Mouse (Mus musculus): ENCODE results near the gene Arl4c.

Arl4c gene

DNA sequence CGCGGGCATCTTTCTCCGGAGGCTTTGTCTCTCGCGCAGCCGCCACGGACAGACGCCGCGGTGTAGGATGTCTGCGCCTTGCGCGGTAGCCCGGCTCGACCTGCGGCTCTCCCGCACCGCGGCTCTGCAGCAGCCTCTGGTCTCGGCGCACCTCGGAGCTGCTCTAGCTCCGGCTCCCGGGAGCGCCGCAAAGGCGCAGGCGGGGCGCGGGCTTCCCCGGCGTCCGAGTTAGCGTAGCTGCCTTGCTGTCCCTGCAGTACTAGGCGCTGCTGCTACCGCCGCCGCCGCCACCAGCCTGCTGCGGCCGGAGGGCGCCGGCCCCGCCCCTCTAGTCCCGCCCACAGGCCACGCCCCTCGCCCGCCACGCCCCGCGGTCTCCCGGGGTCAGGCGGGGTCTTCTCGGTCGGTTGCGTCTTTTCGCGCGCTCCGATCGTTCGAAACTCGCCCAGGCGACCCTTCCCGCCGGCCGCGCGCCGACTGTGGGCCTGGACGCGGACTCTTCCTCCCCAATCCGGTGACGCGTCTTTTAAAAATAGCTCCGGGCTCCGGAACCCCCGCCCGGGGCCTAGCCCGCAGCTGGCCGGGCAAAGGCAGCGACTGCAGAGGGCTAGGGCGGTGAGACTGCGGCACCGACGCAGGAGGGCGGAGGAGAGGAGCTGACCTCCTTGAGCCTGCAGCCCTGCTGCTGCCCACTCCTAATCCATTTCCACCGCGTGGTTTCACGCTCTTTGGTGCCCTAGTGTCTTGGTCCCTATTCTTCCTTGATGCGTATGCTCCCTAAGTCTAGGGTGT is at the start of gene Arl4c:
TSS of gene Arl4c (minus strand) at position 352 of the 792 bp plus-strand sequence.
- DNase-seq (ENCODE audit: low spot score in 2 of 2): peak; percentile 79 to 88

DNA sequence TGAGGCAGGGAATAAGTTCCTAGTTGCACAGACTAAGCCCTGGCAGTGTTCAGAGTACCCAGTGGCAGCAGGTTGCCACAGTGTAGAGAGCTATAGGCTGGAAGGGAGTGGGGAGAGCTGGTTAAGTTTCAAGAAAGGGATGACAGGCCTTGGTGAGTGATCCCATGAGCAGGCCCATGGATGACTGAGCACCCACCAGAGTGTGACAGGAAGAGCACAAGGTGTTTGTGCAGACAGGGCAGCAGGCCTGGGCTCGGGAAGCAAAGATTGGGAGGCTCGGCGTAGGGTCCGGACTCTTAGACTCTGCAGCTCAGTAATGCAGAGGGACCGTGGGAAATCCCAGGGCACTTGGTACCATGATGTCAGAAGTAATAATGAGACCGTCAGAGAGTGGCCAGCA is 49.3 kb upstream of the Arl4c start:
- DNase-seq (ENCODE audit: low spot score in 2 of 2): no peak

DNA sequence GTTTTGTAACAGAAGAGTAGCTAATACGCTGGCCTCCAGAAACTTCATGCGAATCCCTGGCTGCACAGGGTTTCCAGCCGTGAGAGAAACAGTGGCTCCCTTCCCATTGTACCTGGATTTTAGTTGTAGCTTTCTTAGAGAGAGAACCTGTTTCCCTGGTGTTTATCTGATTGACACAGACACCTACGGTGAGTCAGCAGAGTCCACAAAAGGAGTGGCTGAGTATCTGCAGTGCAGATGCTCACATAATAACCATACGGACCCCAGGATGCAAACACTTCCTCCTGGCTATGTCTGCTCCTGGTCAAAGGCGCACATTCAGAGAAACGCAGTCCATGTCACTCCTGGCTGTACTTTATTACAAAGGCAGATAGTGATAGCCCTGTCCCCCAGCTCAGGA is 48.6 kb upstream of the Arl4c start:
- no peak for DNase-seq (ENCODE audit: low spot score in 2 of 2)

DNA sequence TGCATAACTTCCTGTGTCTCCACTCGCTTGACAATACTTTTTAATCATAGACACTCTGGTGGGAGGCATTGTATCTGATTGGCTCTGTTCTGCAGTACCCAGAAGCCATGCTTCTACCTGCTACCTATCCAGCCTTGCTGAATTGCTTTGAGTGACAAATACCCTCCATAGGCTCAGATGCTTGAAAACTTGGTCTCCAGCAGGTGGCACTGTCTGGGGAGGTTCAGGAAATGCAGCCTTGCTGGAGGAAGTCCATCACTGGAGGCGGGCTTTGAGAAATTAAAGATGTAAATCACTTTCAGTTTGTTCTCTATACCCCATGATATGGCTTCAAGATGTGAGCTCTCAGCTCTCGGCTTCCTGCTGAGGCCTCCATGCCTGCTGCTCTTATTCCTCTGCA is 48.1 kb upstream of the Arl4c start:
- no peak for DNase-seq (ENCODE audit: low spot score in 2 of 2)

DNA sequence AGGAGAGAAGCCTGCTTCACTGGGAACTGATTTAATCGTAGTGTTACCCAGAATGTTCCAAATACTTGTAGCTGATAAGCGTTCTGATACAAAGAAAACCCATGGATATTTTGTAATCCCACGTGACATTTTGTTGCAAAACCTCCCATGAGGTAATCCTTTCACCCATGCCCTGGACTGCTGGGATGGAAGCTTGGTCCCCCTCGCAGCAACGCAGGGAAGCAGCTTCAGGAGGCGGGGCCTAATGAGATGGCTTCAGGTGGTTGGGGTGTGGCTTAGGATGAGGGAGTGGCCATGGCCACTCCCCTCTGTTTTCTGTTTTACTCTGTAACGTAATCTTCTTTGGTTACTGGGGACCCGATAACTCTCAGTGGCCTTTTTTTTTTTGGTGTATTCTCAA is 47.1 kb upstream of the Arl4c start:
- DNase-seq (ENCODE audit: low spot score in 2 of 2): no peak

DNA sequence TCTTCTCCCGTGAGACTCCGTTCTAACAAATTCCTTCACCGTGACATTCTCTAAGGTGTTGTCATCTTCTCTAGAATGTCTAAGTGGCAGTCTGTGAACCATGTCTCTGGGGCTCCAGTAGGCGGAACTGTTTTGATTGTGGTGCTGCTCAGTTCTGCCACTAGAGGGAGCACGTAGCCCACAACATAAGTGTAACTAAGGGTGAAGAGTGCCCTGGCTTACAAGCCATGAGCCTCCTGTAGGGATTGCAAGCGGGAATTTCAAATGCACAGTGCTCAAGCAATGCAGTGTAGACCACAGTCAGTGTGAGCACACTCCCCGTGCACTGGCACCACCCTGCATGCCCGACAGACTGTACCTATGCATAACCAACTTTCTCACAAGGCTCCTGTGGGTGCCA is 43.2 kb upstream of the Arl4c start:
- peak; percentile 57 to 76 for DNase-seq (ENCODE audit: low spot score in 2 of 2)

DNA sequence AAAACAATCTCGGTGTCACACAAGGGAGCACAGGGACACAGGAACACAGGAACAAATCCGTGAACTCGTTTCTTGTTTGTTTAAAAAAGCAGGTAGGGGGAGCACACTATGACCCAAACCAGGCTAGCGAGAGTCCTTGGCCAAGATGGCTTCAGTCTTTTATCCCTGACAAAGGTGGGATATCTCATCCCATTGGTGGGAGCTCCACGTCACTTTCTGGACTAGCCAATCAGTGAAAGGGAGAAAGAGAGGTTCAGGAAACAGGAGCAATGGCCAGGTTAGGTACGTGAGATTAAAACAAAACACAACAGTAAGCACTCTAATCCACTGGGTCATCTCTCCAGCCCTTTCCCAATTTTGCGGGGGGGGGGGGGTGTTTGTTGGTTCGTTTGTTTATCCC is 42.2 kb upstream of the Arl4c start:
- no peak for DNase-seq (ENCODE audit: low spot score in 2 of 2)

DNA sequence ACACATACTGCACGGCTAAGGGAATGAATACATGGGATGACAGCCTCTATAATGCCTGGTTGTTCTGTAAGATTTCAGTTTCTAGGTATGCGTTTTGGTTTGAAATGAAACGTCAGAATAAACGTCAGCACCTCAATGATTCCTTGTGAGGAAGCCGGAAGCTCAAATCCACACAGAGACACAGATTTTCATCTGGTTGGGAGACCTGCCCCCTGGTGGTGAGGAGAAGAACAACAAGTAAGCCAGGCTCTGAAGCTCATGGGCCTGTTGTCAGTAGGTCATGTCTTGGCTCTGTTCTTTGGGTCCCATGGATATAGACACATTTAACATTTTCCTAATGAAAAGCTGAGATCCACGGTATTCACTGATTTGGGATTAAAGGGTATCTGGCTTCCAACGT is 40.4 kb upstream of the Arl4c start:
- peak in 1 of 2 experiments; percentile 51 for DNase-seq (ENCODE audit: low spot score in 2 of 2)

DNA sequence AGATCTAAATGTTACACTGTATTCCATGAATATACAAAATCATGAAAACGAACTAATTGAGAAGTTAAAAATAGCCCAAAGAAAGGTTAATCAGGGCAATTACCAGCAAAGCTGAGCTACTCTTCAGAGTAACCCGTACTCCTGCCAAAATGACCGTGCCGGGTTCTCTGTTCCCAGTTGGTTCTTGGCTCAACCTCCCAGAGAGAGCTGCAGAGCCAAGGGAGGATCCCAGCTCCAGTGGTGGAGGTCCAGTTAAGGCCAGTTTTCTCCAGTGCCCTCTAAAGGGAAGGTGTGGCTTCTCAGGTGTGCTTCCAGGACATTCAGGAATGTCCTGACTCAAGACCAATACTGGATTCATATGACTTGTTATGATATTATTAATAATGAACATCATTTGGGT is 37.5 kb upstream of the Arl4c start:
- DNase-seq (ENCODE audit: low spot score in 2 of 2): no peak

DNA sequence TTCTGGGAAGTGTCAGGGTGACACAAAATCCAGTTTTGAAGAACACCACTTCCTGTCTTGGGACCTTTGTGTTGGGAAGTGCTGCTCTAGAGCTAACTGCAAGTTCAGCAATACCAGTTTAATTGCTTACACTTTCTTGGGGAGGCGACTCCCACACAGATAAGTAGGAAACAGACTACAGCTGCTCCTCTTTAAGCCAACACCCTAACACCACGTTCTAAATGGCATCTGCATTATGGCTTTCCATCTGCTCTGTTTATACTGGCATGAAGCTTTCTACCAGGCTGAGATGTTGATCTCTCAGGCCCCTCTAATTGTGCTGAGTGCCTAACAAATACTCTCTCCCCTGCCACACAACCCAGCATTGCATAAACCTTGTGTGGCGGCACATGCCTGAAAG is 36.9 kb upstream of the Arl4c start:
- DNase-seq (ENCODE audit: low spot score in 2 of 2): no peak

DNA sequence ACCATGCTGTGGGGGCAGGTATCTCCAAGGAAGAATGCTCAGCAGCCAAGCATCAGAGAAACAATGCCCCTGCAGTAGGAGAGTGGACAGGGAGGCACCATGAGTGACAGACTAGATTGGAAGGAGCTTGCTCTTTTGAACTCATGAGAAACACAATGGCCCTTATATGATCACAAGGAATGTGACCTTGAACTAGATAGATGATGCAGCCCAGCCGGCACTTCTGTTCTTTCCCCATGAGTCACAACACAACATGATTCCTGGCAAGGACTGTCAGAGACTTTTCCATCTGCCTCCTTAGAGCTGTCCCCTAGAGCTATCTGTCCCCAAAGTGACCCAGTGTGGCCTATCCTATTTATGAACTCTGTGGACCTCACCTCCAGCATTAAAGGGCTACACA is 27.5 kb upstream of the Arl4c start:
- no peak for DNase-seq (ENCODE audit: low spot score in 2 of 2)

DNA sequence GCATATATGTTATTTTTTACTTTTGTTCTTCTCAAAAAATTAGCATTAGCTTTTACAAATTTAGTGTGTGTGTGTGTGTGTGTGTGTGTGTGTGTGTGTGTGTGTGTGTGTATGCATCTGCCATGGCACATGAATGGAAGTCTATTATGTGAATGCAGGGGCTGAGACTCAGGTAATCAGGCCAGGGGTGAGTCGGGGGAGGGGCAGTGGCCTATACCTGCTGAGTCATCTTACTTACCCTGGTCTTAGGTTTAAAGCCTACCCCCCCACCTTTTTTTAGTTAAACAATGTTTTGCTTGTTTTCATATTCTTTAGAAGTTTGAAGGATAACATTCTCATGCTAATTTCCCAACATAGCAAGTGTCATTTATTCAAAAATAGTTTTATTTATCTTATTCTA is 25.3 kb upstream of the Arl4c start:
- no peak for DNase-seq (ENCODE audit: low spot score in 2 of 2)

DNA sequence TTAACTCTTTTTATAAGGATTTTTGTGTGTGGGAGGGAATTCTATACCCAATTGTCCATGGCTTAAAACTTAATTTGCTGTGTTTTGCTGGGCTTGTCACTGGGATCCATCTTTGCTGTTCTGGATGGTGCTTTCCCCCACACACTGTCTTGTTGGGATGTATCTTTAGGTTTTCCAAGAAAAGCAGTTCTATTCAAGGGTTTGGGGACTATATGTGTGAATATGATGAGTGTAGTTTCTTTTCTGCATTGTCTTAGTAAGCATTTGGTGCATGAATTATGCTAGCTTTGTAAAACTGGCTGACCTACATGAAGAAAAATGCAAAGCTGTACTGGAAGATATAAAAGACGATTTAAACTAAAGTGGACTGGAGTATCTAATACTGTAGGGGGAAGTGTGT is 23.7 kb upstream of the Arl4c start:
- DNase-seq (ENCODE audit: low spot score in 2 of 2): no peak

DNA sequence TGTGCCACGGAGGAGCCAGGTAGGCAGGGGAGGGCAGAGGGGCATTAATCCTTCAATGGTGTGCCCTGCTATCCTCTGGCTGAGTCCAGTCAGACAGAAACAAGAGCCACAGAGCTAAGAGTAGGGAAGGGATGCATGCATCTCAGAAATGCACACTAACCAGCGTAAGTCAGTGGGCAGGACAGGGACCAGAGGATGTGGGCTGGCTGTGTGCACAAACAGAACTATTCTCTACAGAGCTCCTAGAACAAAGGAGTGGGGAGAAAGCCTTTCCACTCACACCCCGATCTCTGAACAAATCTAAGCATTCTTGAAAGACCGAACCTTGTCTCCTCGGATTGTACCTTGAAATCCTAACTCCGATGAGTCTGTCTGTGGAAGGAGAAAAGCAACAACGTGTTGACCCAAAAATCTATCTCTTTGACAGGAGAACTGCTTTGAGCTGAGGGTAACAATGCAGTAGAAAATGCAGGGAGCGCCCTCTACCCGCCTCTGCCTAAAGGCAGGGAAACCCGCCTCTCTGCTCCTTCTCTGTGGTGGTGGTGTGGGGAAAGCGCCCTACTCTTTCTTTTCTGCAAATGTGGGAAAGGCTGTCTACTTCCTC is 18.7 kb upstream of the Arl4c start:
- DNase-seq (ENCODE audit: low spot score in 2 of 2): no peak

DNA sequence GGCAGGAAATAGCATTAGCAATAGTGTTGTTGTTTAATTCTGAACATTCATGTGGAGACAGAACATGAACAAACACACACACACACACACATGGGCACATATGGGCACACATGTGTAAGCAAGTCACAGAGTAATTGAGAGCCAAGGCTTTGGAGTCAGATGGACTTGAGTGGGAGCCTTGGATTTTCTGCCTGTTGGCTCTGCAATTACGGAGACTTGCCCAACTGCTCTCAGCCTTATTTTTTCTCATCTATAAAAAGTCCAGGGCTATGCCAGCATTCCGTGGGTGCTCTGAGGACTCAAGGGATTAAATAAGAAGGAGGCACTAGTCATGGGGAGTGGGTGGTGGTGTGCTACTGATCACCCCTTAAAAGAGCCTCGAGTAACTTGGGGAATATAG is 16.5 kb upstream of the Arl4c start:
- DNase-seq (ENCODE audit: low spot score in 2 of 2): no peak

DNA sequence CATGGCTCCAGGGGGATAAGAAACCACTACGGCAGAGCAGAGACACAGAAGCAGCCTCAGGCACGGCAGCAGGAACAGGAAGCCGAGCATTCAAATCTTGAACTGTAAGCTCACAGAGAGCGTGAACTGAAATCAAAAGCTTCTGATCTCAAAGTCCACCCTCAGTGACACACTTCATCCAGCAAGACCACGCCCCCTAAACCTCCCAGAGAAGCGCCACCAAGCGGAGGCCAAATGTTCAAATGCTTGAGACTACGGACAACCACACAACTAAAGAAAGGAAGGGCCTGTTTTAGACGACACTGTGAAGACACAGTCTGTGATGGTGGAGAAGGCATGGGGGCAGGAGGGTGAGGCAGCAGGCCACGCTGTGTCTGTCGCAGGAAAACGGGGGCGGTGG is 15.7 kb upstream of the Arl4c start:
- DNase-seq (ENCODE audit: low spot score in 2 of 2): no peak

DNA sequence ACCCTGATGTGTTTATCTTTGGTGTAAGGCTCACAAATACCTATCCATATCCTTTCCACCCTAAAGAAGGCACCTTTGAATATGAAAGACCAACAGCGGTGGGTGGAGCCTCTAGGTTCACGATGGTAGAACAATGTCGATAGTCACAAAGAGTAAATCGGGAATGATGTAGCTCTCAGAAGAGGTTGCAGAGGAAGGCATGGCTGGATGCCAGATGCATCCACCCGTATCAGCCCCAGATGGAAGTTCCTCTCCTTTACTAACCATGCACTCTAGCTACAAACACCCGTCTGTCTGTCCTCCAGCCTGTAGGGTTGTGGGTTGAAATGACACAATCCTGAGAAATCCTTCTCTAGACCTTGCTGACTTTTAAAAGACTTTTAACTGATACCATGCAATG is 10.0 kb upstream of the Arl4c start:
- DNase-seq (ENCODE audit: low spot score in 2 of 2): no peak

DNA sequence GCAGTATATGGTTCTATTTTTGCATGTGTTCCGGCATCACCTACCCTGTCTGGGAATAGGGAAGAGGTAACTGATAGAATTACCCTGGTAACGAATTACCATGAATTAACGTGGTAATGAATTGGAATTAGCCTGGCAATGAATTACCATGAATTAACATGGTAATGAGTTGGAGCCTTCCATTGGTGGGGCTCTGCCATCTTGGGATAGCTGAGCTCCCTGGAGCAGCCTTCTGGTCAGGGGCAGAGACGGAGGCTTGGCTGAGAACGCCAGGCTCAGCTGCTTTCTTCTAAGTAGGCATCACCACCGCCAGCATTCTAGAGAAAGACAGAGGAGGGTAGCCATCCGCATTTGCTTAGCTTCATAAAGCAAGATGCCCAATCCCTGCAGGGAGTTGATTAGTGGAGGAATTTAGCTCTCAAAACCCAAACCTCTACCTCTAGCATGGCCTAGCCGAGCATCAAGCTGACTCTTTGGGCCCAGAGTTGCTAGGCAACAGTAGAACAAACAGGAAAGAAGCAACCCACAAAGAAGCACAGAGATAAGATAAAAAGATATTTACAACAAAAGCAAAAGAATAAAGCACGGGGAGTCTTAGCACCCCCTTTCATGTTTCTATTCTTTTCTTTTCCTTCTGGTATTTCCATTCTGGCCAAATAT is 6.8 kb upstream of the Arl4c start:
- peak; percentile 46 for DNase-seq (ENCODE audit: low spot score in 2 of 2)

DNA sequence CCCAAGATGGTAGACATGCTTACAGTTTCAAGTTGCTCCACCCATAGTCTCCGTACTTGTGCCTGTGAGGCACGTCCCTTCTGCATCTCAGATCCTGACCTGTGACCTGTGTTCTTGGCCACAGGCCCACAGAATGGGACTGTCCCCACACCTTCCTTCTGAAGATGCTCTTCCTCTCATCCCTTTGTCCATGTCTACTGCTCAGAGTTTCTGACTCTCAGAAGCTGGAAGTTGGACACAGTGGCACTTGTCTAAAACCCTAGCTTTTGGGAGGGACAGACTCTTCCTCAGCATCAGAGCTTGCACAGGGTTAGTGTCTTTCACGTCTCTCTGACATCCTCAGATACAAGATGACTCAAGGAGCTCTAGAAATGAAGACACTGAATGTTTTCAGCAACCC is 6.2 kb upstream of the Arl4c start:
- DNase-seq (ENCODE audit: low spot score in 2 of 2): no peak

DNA sequence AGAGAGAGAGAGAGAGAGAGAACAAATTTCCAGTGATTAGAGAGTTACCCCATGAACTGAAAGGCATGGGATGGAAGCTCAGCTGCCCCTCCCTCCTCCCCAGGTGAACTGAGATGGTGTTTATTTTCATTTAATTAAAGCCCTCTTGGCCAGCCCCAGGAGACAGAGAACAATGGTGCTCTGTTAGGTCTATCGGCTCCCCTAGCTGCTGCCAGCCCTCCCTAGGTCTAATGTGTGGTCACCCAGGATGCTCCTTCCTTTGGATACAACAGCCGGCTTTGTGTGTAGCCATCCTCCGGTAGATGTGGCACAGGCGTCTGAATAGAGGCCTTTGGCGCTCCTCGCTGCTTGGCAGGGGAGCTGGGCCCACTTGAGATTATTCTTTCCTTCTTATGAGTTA is 5.5 kb upstream of the Arl4c start:
- no peak for DNase-seq (ENCODE audit: low spot score in 2 of 2)

DNA sequence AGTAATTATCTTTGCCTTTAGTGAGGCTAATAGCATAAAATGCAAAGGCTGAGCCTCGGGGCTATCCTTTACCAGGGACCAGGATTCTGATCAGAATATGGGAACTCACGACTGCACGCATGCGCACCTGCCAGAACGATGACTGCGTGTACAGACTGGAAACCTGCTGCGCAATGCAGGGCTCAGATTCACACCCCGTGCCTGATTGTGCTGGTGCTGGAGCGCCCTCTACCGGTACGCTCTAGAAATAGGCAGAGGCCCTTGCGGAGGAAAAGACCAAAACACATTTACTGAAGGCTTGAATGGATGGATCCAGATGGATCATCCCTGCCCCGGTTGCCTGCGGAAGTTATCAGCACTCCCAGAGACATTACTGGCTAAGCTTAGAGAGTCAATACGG is 3.8 kb upstream of the Arl4c start:
- DNase-seq (ENCODE audit: low spot score in 2 of 2): peak; percentile 80 to 92

DNA sequence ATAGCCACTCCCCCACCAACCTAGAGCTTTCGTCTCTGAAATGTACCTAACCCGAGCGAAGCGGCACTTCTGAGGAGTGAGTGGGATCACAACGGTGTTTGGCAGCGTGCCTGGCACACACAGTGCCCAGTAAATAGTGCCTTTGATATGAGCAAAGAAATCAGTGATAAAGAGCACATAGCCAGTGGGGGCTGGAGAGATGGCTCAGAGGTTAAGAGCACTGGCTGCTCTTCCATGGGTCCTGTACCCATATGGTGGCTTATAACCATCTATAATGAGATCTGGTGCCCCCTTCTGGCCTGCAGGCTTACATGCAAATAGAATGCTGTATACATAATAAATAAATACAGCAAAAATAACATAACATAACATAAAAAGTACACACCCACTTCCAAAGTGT is 3.0 kb upstream of the Arl4c start:
- DNase-seq (ENCODE audit: low spot score in 2 of 2): peak; percentile 65 to 74
